Mouse (Mus musculus): ENCODE results near the gene Uqcc1. TPM values are rescaled to one million over a fixed set of nuclear protein-coding genes. Genes with fewer than 3 reads are reported as not detected.

Uqcc1 gene
- total and polyA plus RNA-seq, 3 experiments, result 35.3 to 55.2 (median 49.8) TPM

DNA sequence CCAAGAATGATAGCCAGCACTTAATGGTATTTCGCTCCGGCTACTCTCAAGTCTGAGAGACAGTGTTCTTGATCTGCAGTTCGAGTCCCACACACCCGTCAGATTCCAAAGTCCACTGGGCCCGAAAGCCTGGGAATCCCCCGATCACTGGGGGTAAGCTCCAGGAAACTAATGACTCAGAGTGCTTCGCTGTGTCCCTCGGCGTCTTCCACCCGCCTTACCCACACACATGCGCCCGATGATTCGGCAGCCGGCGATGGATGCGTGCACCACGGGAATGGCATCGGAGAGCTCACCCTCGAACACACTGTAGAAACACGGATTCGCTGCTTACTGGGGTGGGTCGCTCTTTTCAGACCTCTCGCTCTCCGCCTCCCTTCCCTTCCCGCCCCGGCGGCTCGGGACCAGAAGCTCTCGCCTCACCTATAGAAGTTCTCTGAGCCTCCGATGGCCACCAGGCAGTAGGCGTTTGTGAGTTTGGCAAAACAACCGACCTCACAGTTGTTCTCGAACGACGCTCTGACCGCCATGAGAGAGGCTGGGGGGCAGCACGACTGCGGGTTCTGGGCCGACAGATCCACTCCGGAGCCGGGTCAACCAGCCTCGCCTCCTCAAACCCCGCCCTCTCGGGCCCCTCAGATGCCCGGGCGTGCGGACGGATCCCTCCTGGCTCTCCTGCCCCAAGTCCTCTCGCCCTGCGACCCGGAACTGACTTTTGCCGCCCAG is 104.0 kb downstream of the Uqcc1 start:
- DNase-seq (ENCODE audit: extremely low read depth), result peak; percentile 50
- H3K4me2 ChIP-seq (ENCODE audit: insufficient read depth, low read depth, poor library complexity, severe bottlenecking), result peak overlapping the region; percentile 81
- peaks cover 29 to 33% of the 10 kb centered on the region in 2 experiments for H3K36me3 ChIP-seq (replicated peaks in 1 of 2; ENCODE audit: control insufficient read depth in 1 of 2, insufficient read depth in 1 of 2, low read length in 1 of 2)
- H3K27ac ChIP-seq (ENCODE audit: insufficient read depth, low read depth), result peak overlapping the region; percentile 47
- peak overlapping the region; percentile 95 for H3K9ac ChIP-seq (ENCODE audit: insufficient read depth, low read depth)
- peak overlapping the region; percentile 79 to 95 (median 92) for H3K4me3 ChIP-seq (replicated peaks in 1 of 3; ENCODE audit: low read depth in 2 of 3, low read length in 2 of 3, poor library complexity in 1 of 3)
- dilution Hi-C loops (cut with MboI; ENCODE audit: extremely low pct_ligation_motif_present, extremely low pct_unique_long_range_greater_than_20kb, low sequenced_read_pairs) (no loop called here), in situ Hi-C loops (cut with MboI; ENCODE audit: low pct_ligation_motif_present, low pct_unique_long_range_greater_than_20kb, low sequenced_read_pairs) (loop anchor here (25.0 kb wide), 1 partner anchor 311 kb away; the partner anchor contains the start of genes Gm28036, Nfs1 and Romo1)
- peaks cover 31% of the 10 kb centered on the region for H3K79me2 ChIP-seq (replicated peaks; ENCODE audit: control insufficient read depth, extremely low read depth, insufficient read depth, poor library complexity, severe bottlenecking)
- peak; percentile 42; the same call in 1 of the 2 replicates for TF ChIP-seq NRF1 (IDR thresholded peaks at IDR 0.05; ENCODE audit: low read depth, low read length)
- TF ChIP-seq GABPA (IDR thresholded peaks at IDR 0.05; ENCODE audit: insufficient replicate concordance, low read depth, low read length), result no peak
- H3K27me3 ChIP-seq (replicated peaks), result no peaks in the 10 kb centered on the region
- no peaks in the 10 kb centered on the region for H3K9me3 ChIP-seq (replicated peaks; ENCODE audit: low read length)
- H3K4me1 ChIP-seq (ENCODE audit: control insufficient read depth in 1 of 2, insufficient read depth in 2 of 2), result peaks cover 4 to 38% of the 10 kb centered on the region in 2 experiments; a peak in 3 of 4 replicates

DNA sequence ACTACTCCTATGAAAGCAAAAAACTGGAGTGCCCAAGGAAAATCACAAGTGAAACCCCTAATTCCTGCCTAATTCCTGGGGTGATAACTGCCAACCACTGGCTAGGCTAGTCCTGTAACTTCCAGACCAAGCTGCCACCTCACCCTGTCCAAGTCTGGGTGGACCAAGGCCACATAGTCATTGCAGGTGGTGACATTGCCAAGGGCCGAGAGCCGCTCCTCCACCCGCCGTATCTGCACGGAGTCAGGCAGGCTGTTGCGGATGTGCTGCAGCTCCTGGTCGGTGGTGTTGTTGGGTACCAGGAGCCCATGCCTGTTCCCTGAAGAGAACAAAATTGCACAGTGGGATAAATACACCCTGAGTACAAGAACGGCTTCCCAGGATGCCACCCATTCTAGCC is 106.4 kb downstream of the Uqcc1 start:
- Histone ChIP-seq H3K4me3 (replicated peaks in 1 of 3; ENCODE audit: low read depth in 2 of 3, low read length in 2 of 3, poor library complexity in 1 of 3) (no peak overlapping the region), H3K79me2 (replicated peaks; ENCODE audit: control insufficient read depth, extremely low read depth, insufficient read depth, poor library complexity, severe bottlenecking) (peaks cover 31% of the 10 kb centered on the region), H3K9ac (ENCODE audit: insufficient read depth, low read depth) (no peak overlapping the region), H3K27ac (ENCODE audit: insufficient read depth, low read depth) (no peak overlapping the region), H3K4me1 (ENCODE audit: control insufficient read depth in 1 of 2, insufficient read depth in 2 of 2) (peaks cover 11 to 57% of the 10 kb centered on the region in 2 experiments), H3K27me3 (replicated peaks) (no peaks in the 10 kb centered on the region), H3K4me2 (ENCODE audit: insufficient read depth, low read depth, poor library complexity, severe bottlenecking) (no peak overlapping the region), H3K9me3 (replicated peaks; ENCODE audit: low read length) (no peaks in the 10 kb centered on the region), H3K36me3 (replicated peaks in 1 of 2; ENCODE audit: control insufficient read depth in 1 of 2, insufficient read depth in 1 of 2, low read length in 1 of 2) (peaks cover 45 to 52% of the 10 kb centered on the region in 2 experiments)
- TF ChIP-seq ZMIZ1 (IDR thresholded peaks at IDR 0.05; ENCODE audit: low read depth, low read length) (no peak), POLR2AphosphoS2 (IDR thresholded peaks at IDR 0.05; ENCODE audit: low read depth, low read length) (no peak), ELF1 (IDR thresholded peaks at IDR 0.05; ENCODE audit: low read depth, low read length) (no peak)
- in situ Hi-C loops (cut with MboI; ENCODE audit: low pct_ligation_motif_present, low pct_unique_long_range_greater_than_20kb, low sequenced_read_pairs), result no loop called here
- dilution Hi-C loops (cut with MboI; ENCODE audit: extremely low pct_ligation_motif_present, extremely low pct_unique_long_range_greater_than_20kb, low sequenced_read_pairs), result no loop called here
- no peak for DNase-seq (ENCODE audit: extremely low read depth)

DNA sequence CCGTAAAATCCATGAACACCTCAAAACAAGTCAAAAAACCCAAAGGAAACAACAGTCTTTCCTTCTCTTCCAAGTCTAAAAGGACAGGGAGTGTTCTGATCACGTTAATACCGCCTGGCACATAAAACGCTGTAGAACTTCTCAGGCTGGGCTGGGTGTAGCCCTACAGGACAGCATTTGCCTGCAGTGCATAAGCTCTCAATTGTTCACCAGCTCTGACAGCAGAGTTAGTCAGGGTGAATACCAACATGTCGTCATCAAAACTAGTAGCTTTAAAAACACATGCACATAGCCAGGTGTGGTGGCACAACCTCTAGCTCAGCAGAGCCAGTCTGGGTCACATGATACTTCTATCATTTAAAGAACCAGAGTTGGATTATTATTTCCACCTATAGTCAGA is 109.3 kb downstream of the Uqcc1 start:
- H3K4me2 ChIP-seq (ENCODE audit: insufficient read depth, low read depth, poor library complexity, severe bottlenecking), result no peak overlapping the region
- H3K36me3 ChIP-seq (replicated peaks in 1 of 2; ENCODE audit: control insufficient read depth in 1 of 2, insufficient read depth in 1 of 2, low read length in 1 of 2), result peaks cover 45 to 70% of the 10 kb centered on the region in 2 experiments
- no peak overlapping the region; the same call in 1 of the 2 replicates for H3K27ac ChIP-seq (ENCODE audit: insufficient read depth, low read depth)
- no peak for TF ChIP-seq ZC3H11A (IDR thresholded peaks at IDR 0.05; ENCODE audit: low read depth, low read length)
- no peak for TF ChIP-seq ZKSCAN1 (IDR thresholded peaks at IDR 0.05; ENCODE audit: borderline replicate concordance, low read depth, low read length)
- no peak for TF ChIP-seq RCOR1 (conservative IDR thresholded peaks at IDR 0.05; ENCODE audit: low read depth, low read length)
- no peak for TF ChIP-seq SMC3 (IDR thresholded peaks at IDR 0.05; ENCODE audit: low read depth, low read length)
- in situ Hi-C loops (cut with MboI; ENCODE audit: low pct_ligation_motif_present, low pct_unique_long_range_greater_than_20kb, low sequenced_read_pairs) (no loop called here), dilution Hi-C loops (cut with MboI; ENCODE audit: extremely low pct_ligation_motif_present, extremely low pct_unique_long_range_greater_than_20kb, low sequenced_read_pairs) (no loop called here)
- peaks cover 28% of the 10 kb centered on the region for H3K79me2 ChIP-seq (replicated peaks; ENCODE audit: control insufficient read depth, extremely low read depth, insufficient read depth, poor library complexity, severe bottlenecking)
- H3K27me3 ChIP-seq (replicated peaks), result no peaks in the 10 kb centered on the region
- no peak for DNase-seq (ENCODE audit: extremely low read depth)
- no peak overlapping the region for H3K9ac ChIP-seq (ENCODE audit: insufficient read depth, low read depth)
- no peaks in the 10 kb centered on the region for H3K9me3 ChIP-seq (replicated peaks; ENCODE audit: low read length)
- peaks cover 21 to 68% of the 10 kb centered on the region in 2 experiments for H3K4me1 ChIP-seq (ENCODE audit: control insufficient read depth in 1 of 2, insufficient read depth in 2 of 2)
- H3K4me3 ChIP-seq (replicated peaks in 1 of 3; ENCODE audit: low read depth in 2 of 3, low read length in 2 of 3, poor library complexity in 1 of 3), result no peak overlapping the region

Data from CH12.LX (cell line).